Mouse (Mus musculus) duodenum, adult 2 months (tissue): ENCODE measurements around the gene Pex16. TPM values are rescaled to one million over a fixed set of nuclear protein-coding genes. Genes with fewer than 3 reads are reported as not detected.

ENCODE experiments used
- polyA plus RNA-seq: library from polyadenylated mRNA; depleted of rRNA; stranded (reverse); fragments of >200 nt; gene quantifications from 2 replicates; pipeline ENCODE4 v1.2.3, GENCODE M21; 2012; ENCODE audit warnings: low replicate concordance; rRNA removed

Gene Pex16
- 94.1 and 192 TPM in 2 replicates for polyA plus RNA-seq

DNA sequence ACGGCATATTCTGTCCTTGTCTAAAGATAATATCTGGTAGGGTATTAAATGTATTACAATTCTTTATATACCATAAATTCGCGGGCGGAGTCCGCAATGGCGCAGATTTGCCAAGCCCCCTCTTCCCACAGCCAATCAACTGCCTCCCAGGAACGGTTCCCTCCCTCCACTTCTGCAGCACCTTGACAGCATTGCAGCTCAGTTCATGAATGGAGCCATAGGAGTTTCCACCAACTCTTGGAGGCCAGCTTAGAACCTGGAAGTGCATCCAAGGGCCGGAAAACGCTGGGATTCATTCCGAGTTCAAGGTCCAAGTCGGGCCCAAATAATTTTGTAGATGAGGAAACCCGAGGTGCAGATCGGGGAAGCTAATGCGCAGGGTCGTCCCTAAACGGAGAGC, at the start of gene Pex16, which contains the start of gene Large2:
Gene Pex16, plus strand, starts transcription at position 163 of the 400 bp plus-strand sequence.
Gene Large2, minus strand, starts transcription at position 356 of the 400 bp plus-strand sequence.

GRCm38 (mm10) chr2:92381901-92382588, 7.6 kb downstream of the Pex16 start, which contains the start of gene 1700029I15Rik:
1700029I15Rik (plus strand) TSS chr2:92382538.

GRCm38 (mm10) chr2:92401091-92401561, 26.6 kb downstream of the Pex16 start, which contains the start of gene Mapk8ip1:
Mapk8ip1 (minus strand) TSS chr2:92401263.

Other genes with a start within 250 kb of the Pex16 start
- 10.7 and 22.5 TPM in 2 replicates for gene Large2, start 193 bp downstream of the Pex16 start, polyA plus RNA-seq
- 7.9 and 8.0 TPM in 2 replicates for gene 1700029I15Rik, start 7.9 kb downstream of the Pex16 start, polyA plus RNA-seq
- gene Mapk8ip1, start 26.6 kb downstream of the Pex16 start, polyA plus RNA-seq: 5.9 and 6.5 TPM in 2 replicates
- gene Cry2, start 59.4 kb downstream of the Pex16 start, polyA plus RNA-seq: 5.3 and 8.8 TPM in 2 replicates
- 137 and 210 TPM in 2 replicates for gene Slc35c1, start 85.9 kb downstream of the Pex16 start, polyA plus RNA-seq
- 4.0 and 7.2 TPM in 2 replicates for gene Chst1, start 225.0 kb downstream of the Pex16 start, polyA plus RNA-seq